Mouse (Mus musculus) midbrain, embryonic 11.5 days (tissue): Measurements from ENCODE around the gene Lcmt2. TPM values are rescaled to one million over a fixed set of nuclear protein-coding genes. Genes with fewer than 3 reads are reported as not detected.

Experiments
- ATAC-seq: fragments of 200-750 bp; cut with Nextera tagmentation; 2 replicates; pipeline ENCODE4 v1.8.0; 2017; ENCODE audit warnings: moderate TSS enrichment, moderate library complexity; ENCODE audit not compliant: low FRiP score
- DNase-seq: peaks from one replicate; pipeline ENCODE4 v3.0.0; 2015; ENCODE audit warnings: low spot score; ENCODE audit errors: missing footprints
- H3K27ac ChIP-seq: fragments of 300-500 bp; sonication (generic); 2 replicates; pipeline ENCODE4 v1.5.1; 2014; ENCODE audit warnings: low read depth, low read length
- H3K27me3 ChIP-seq: fragments of 300-500 bp; sonication (generic); 2 replicates; pipeline ENCODE4 v1.6.1; 2014; ENCODE audit warnings: mild to moderate bottlenecking, low read length, moderate library complexity, mixed read lengths; ENCODE audit not compliant: control insufficient read depth, insufficient read depth
- H3K36me3 ChIP-seq: fragments of 300-500 bp; sonication (generic); 2 replicates; pipeline ENCODE4 v1.6.1; 2014; ENCODE audit warnings: mild to moderate bottlenecking, low read length, moderate library complexity, mixed read lengths; ENCODE audit not compliant: control insufficient read depth, insufficient read depth
- H3K4me1 ChIP-seq: fragments of 300-500 bp; sonication (generic); 2 replicates; pipeline ENCODE4 v1.6.1; 2014; ENCODE audit warnings: low read length; ENCODE audit not compliant: control insufficient read depth, insufficient read depth
- H3K4me2 ChIP-seq: fragments of 300-500 bp; sonication (generic); 2 replicates; pipeline ENCODE4 v1.6.1; 2014; ENCODE audit warnings: mild to moderate bottlenecking, moderate library complexity
- H3K4me3 ChIP-seq: fragments of 300-500 bp; sonication (generic); 2 replicates; pipeline ENCODE4 v1.5.1; 2014; ENCODE audit warnings: low read depth, low read length
- H3K9ac ChIP-seq: fragments of 300-500 bp; sonication (generic); 2 replicates; pipeline ENCODE4 v1.6.1; 2014; ENCODE audit warnings: low read length
- H3K9me3 ChIP-seq: fragments of 300-500 bp; sonication (generic); 2 replicates; pipeline ENCODE4 v1.6.1; 2016; ENCODE audit warnings: low read length; ENCODE audit not compliant: control insufficient read depth
- WGBS: fragments of 180-500 bp; shearing (Covaris S2); extraction: QIAGEN DNeasy Blood & Tissue Kit; methylation state at CpG from one replicate; pipeline ENCODE4 v1.1.7; 2014; 5-methylcytosine and 5-hydroxymethylcytosine counted together
- polyA plus RNA-seq: library from polyadenylated mRNA; unstranded; fragments of >200 nt; fragmentation: Nextera tagmentation; extraction: Ambion mirVana; gene quantifications from 2 replicates; pipeline ENCODE4 v1.2.1, GENCODE M21; 2014

Gene Lcmt2
- polyA plus RNA-seq, 1 experiment from 2014 or later = 21.0 TPM

DNA sequence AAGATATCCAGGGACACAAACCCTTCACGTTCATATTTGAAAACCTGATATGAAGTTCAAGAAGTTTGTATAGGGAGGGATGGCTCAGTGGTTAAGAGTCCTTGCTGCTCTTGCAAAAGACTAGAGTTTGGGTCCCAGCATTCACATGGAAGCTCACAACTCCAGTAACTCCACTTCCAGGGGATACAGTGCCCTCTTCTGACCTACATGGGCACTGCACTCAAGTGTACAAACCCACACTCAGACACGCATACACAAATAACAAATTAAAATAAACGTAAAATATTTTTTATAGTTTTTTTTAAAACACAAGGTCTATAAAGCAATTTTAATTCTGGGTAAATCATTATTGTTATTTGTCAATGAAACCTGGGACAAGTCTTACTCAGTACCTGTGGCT, 51.9 kb downstream of the Lcmt2 start:
- no peaks in the 10 kb centered on the region for H3K9me3 ChIP-seq
- DNase-seq = no peak
- no peak for ATAC-seq
- 91% methylated on average over 3 of the region's 3 CpGs for WGBS
- H3K9ac ChIP-seq = no peak overlapping the region
- H3K4me1 ChIP-seq = no peaks in the 10 kb centered on the region
- no peak overlapping the region for H3K4me3 ChIP-seq
- H3K4me2 ChIP-seq = no peak overlapping the region
- H3K27me3 ChIP-seq = no peaks in the 10 kb centered on the region
- H3K36me3 ChIP-seq = no peaks in the 10 kb centered on the region
- no peak overlapping the region for H3K27ac ChIP-seq

DNA sequence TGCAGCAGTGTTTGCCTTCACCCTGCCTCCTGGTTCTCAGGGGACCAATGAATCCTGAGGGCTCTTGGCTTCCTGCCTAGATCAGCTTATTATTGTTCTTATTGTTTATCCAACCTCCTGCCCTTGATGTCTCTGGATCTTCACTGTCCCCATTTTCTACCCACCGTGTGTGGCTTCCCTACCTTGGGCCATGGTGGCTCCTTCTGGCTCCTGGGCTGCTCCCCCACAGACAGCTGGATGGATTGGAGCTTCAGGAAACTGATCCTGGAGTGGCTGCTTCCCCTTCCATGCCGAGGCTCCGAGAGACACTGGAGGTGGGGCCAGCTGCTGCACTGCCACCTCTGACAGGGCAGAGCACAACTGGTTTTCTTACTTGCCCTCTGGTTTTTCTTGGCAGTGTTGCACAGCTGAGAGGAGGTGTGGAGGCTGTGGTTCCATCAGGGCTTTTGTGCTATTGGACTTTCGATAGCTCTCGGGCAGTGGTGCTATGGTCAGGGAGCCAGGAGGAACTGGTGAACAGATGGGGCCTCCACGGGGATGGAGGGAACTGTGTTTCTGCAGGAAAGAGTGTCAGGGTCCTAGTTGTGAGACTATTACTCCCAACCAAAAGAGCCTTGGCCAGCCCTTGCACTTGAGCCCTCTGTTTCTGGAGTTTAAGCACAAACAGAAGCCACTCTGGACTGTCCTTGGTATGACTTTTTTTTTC, 54.8 kb downstream of the Lcmt2 start, which contains the start of gene Tgm5:
Gene Tgm5, minus strand, starts transcription at position 362 of the 706 bp plus-strand sequence.
- Histone ChIP-seq H3K27me3 (no peaks in the 10 kb centered on the region), H3K4me3 (no peak within 1 kb of the TSS), H3K4me1 (no peaks in the 10 kb centered on the region), H3K9me3 (no peaks in the 10 kb centered on the region), H3K36me3 (no peaks in the 10 kb centered on the region), H3K4me2 (no peak within 1 kb of the TSS), H3K9ac (no peak within 1 kb of the TSS), H3K27ac (no peak within 1 kb of the TSS)
- ATAC-seq = no peak
- no peak for DNase-seq
- WGBS = 63% methylated on average over 6 of the region's 6 CpGs

DNA sequence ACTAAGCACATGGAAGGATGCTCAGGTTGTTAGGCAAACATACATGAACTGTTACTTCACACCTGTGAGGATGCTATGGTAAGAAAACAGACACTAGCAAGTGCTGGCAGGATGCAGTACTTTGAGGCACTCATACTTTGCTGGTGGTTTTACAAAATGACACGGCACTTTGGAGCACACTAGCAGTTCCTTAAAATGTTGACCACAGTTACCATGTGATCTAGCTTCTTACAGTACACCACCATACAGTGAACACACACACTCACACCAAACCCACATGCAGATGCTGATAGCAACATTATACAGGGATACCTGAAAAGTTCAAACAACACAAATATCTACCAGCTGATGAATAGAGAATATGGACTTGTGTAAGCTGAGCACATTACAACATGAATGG, 57.8 kb downstream of the Lcmt2 start:
- H3K27me3 ChIP-seq = no peaks in the 10 kb centered on the region
- ATAC-seq (no peak), DNase-seq (no peak)
- H3K27ac ChIP-seq = no peak overlapping the region
- no peak overlapping the region for H3K4me3 ChIP-seq
- H3K4me2 ChIP-seq = no peak overlapping the region
- H3K9me3 ChIP-seq = no peaks in the 10 kb centered on the region
- WGBS = 85% methylated on average over 1 of the region's 1 CpGs
- H3K9ac ChIP-seq = no peak overlapping the region
- H3K4me1 ChIP-seq = no peaks in the 10 kb centered on the region
- H3K36me3 ChIP-seq = no peaks in the 10 kb centered on the region

Other genes with a start within 250 kb of the Lcmt2 start
- 21.0 and 21.7 TPM in 2 replicates for gene Ubr1, start 169.9 kb downstream of the Lcmt2 start, polyA plus RNA-seq
- 6.2 and 7.0 TPM in 2 replicates for gene Tmem62, start 163.6 kb downstream of the Lcmt2 start, polyA plus RNA-seq
- 51.6 and 52.7 TPM in 2 replicates for gene Ccndbp1, start 132.2 kb downstream of the Lcmt2 start, polyA plus RNA-seq
- gene Epb42, start 103.6 kb downstream of the Lcmt2 start, polyA plus RNA-seq = 5.5 and 7.0 TPM in 2 replicates
- not detected in 2 replicates for gene Tgm5, start 54.8 kb downstream of the Lcmt2 start, polyA plus RNA-seq
- not detected in 2 replicates for gene Tgm7, start 30.9 kb downstream of the Lcmt2 start, polyA plus RNA-seq
- 35.4 and 35.7 TPM in 2 replicates for gene Adal, start 225 bp downstream of the Lcmt2 start, polyA plus RNA-seq
- gene Tubgcp4, start 30.0 kb upstream of the Lcmt2 start, polyA plus RNA-seq = 67.8 and 69.3 TPM in 2 replicates
- 13.8 and 16.3 TPM in 2 replicates for gene Zscan29, start 30.5 kb upstream of the Lcmt2 start, polyA plus RNA-seq
- 132 and 138 TPM in 2 replicates for gene Trp53bp1, start 130.8 kb upstream of the Lcmt2 start, polyA plus RNA-seq
- gene Map1a, start 148.9 kb upstream of the Lcmt2 start, polyA plus RNA-seq = 11.2 and 14.3 TPM in 2 replicates
- 10.3 and 11.2 TPM in 2 replicates for gene Ppip5k1, start 214.7 kb upstream of the Lcmt2 start, polyA plus RNA-seq
- 3.8 and 4.1 TPM in 2 replicates for gene Ckmt1, start 217.1 kb upstream of the Lcmt2 start, polyA plus RNA-seq
- gene Strc, start 246.5 kb upstream of the Lcmt2 start, polyA plus RNA-seq = not detected in 2 replicates